Mouse (Mus musculus) midbrain, embryonic 11.5 days (tissue): Measurements from ENCODE around the gene Gnb5. TPM values are rescaled to one million over a fixed set of nuclear protein-coding genes. Genes with fewer than 3 reads are reported as not detected.

Source experiments
- ATAC-seq: fragments of 200-750 bp; cut with Nextera tagmentation; 2 replicates; pipeline ENCODE4 v1.8.0; 2017; ENCODE audit warnings: moderate TSS enrichment, moderate library complexity; ENCODE audit not compliant: low FRiP score
- DNase-seq: peaks from one replicate; pipeline ENCODE4 v3.0.0; 2015; ENCODE audit warnings: low spot score; ENCODE audit errors: missing footprints
- H3K27ac ChIP-seq: fragments of 300-500 bp; sonication (generic); 2 replicates; pipeline ENCODE4 v1.5.1; 2014; ENCODE audit warnings: low read depth, low read length
- H3K27me3 ChIP-seq: fragments of 300-500 bp; sonication (generic); 2 replicates; pipeline ENCODE4 v1.6.1; 2014; ENCODE audit warnings: mild to moderate bottlenecking, low read length, moderate library complexity, mixed read lengths; ENCODE audit not compliant: control insufficient read depth, insufficient read depth
- H3K36me3 ChIP-seq: fragments of 300-500 bp; sonication (generic); 2 replicates; pipeline ENCODE4 v1.6.1; 2014; ENCODE audit warnings: mild to moderate bottlenecking, low read length, moderate library complexity, mixed read lengths; ENCODE audit not compliant: control insufficient read depth, insufficient read depth
- H3K4me1 ChIP-seq: fragments of 300-500 bp; sonication (generic); 2 replicates; pipeline ENCODE4 v1.6.1; 2014; ENCODE audit warnings: low read length; ENCODE audit not compliant: control insufficient read depth, insufficient read depth
- H3K4me2 ChIP-seq: fragments of 300-500 bp; sonication (generic); 2 replicates; pipeline ENCODE4 v1.6.1; 2014; ENCODE audit warnings: mild to moderate bottlenecking, moderate library complexity
- H3K4me3 ChIP-seq: fragments of 300-500 bp; sonication (generic); 2 replicates; pipeline ENCODE4 v1.5.1; 2014; ENCODE audit warnings: low read depth, low read length
- H3K9ac ChIP-seq: fragments of 300-500 bp; sonication (generic); 2 replicates; pipeline ENCODE4 v1.6.1; 2014; ENCODE audit warnings: low read length
- H3K9me3 ChIP-seq: fragments of 300-500 bp; sonication (generic); 2 replicates; pipeline ENCODE4 v1.6.1; 2016; ENCODE audit warnings: low read length; ENCODE audit not compliant: control insufficient read depth
- WGBS: fragments of 180-500 bp; shearing (Covaris S2); extraction: QIAGEN DNeasy Blood & Tissue Kit; methylation state at CpG from one replicate; pipeline ENCODE4 v1.1.7; 2014; 5-methylcytosine and 5-hydroxymethylcytosine counted together
- polyA plus RNA-seq: library from polyadenylated mRNA; unstranded; fragments of >200 nt; fragmentation: Nextera tagmentation; extraction: Ambion mirVana; gene quantifications from 2 replicates; pipeline ENCODE4 v1.2.1, GENCODE M21; 2014

Gene Gnb5
- polyA plus RNA-seq, 1 experiment from 2014 or later, result 33.1 TPM

DNA sequence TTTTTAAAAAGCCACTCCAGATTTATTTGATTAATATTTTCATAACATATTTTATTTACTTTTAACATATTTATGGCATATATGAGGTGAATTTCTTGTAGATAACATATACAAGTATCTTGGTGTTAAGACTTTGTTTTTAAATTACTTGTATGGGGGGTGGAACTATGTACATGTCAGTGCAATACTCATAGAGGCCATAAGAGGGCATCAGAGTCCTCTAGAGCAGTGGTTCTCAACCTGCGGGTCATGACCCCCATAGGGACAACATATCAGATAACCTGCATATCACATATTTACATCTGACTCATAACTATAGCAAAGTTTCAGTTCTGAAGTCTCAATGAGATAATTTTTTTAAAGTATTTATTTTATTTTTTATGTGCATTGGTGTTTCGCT, 6.7 kb upstream of the Gnb5 start:
- DNase-seq (no peak), ATAC-seq (no peak)
- H3K36me3 ChIP-seq, result no peaks in the 10 kb centered on the region
- H3K4me2 ChIP-seq, result no peak overlapping the region
- WGBS, result 88% methylated on average over 2 of the region's 2 CpGs
- H3K27ac ChIP-seq, result no peak overlapping the region
- H3K9ac ChIP-seq, result no peak overlapping the region
- H3K4me1 ChIP-seq, result no peaks in the 10 kb centered on the region
- no peaks in the 10 kb centered on the region for H3K27me3 ChIP-seq
- H3K9me3 ChIP-seq, result no peaks in the 10 kb centered on the region
- H3K4me3 ChIP-seq, result no peak overlapping the region

DNA sequence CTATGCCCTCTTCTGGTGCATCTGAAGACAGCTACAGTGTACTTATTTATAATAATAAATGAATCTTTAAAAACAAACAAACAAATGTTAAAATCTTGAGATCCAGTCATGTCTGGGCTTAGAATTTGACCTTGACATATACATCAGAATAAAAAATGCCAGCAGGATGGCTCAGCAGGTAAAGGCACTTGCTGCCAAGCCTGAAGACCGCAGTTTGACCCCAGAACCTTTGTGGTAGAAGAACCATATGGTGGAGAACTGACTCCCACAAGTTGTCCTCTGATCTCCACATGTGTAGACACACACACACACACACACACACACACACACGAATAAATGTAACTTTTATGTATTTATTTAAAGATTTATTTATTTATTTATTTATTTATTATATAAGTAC, 3.1 kb upstream of the Gnb5 start:
- Histone ChIP-seq H3K9me3 (no peaks in the 10 kb centered on the region), H3K27ac (no peak overlapping the region), H3K4me2 (no peak overlapping the region), H3K4me1 (no peaks in the 10 kb centered on the region), H3K9ac (no peak overlapping the region), H3K36me3 (no peaks in the 10 kb centered on the region), H3K27me3 (no peaks in the 10 kb centered on the region), H3K4me3 (no peak overlapping the region)
- 78% methylated on average over 2 of the region's 2 CpGs for WGBS
- ATAC-seq (no peak), DNase-seq (no peak)

- no peaks in the 10 kb centered on the region for H3K36me3 ChIP-seq
- no peak overlapping the region for H3K9ac ChIP-seq
- H3K9me3 ChIP-seq, result no peaks in the 10 kb centered on the region
- 0 out of 2 replicates have a peak, but pooled peaks have one; percentile 44 for ATAC-seq
- no peak overlapping the region for H3K4me3 ChIP-seq
- no peaks in the 10 kb centered on the region for H3K27me3 ChIP-seq
- WGBS, result 32% methylated on average over 16 of the region's 16 CpGs
- no peak for DNase-seq
- H3K4me1 ChIP-seq, result no peaks in the 10 kb centered on the region
- peak overlapping the region; percentile 6; the same call in 1 of the 2 replicates for H3K4me2 ChIP-seq
- H3K27ac ChIP-seq, result no peak overlapping the region
Observed at GRCm38 (mm10) chr9:75303701-75304261, 2.3 kb upstream of the Gnb5 start.

GRCm38 (mm10) chr9:75304286-75304685, 1.8 kb upstream of the Gnb5 start:
- no peak overlapping the region for H3K9ac ChIP-seq
- WGBS, result 39% methylated on average over 7 of the region's 7 CpGs
- H3K36me3 ChIP-seq, result no peaks in the 10 kb centered on the region
- no peak overlapping the region for H3K4me2 ChIP-seq
- no peaks in the 10 kb centered on the region for H3K4me1 ChIP-seq
- no peak overlapping the region for H3K4me3 ChIP-seq
- no peaks in the 10 kb centered on the region for H3K27me3 ChIP-seq
- H3K9me3 ChIP-seq, result no peaks in the 10 kb centered on the region
- H3K27ac ChIP-seq, result no peak overlapping the region
- ATAC-seq (no peak), DNase-seq (no peak)

- H3K4me1 ChIP-seq, result no peaks in the 10 kb centered on the region
- no peaks in the 10 kb centered on the region for H3K9me3 ChIP-seq
- no peak for DNase-seq
- 91% methylated on average over 5 of the region's 5 CpGs for WGBS
- H3K4me3 ChIP-seq, result no peak overlapping the region
- no peaks in the 10 kb centered on the region for H3K36me3 ChIP-seq
- no peak overlapping the region for H3K9ac ChIP-seq
- H3K27me3 ChIP-seq, result no peaks in the 10 kb centered on the region
- no peak overlapping the region for H3K27ac ChIP-seq
- H3K4me2 ChIP-seq, result no peak overlapping the region
- no peak for ATAC-seq
Observed at GRCm38 (mm10) chr9:75307015-75307414, 927 bp downstream of the Gnb5 start.

- Histone ChIP-seq H3K4me2 (no peak overlapping the region), H3K4me3 (no peak overlapping the region), H3K27ac (no peak overlapping the region), H3K9me3 (no peaks in the 10 kb centered on the region), H3K36me3 (no peaks in the 10 kb centered on the region), H3K9ac (no peak overlapping the region), H3K4me1 (peaks cover 4% of the 10 kb centered on the region; the same call in 1 of the 2 replicates), H3K27me3 (no peaks in the 10 kb centered on the region)
- WGBS, result 61% methylated on average over 5 of the region's 5 CpGs
- no peak for DNase-seq
- no peak for ATAC-seq
Observed at GRCm38 (mm10) chr9:75308621-75309020, 2.5 kb downstream of the Gnb5 start.

DNA sequence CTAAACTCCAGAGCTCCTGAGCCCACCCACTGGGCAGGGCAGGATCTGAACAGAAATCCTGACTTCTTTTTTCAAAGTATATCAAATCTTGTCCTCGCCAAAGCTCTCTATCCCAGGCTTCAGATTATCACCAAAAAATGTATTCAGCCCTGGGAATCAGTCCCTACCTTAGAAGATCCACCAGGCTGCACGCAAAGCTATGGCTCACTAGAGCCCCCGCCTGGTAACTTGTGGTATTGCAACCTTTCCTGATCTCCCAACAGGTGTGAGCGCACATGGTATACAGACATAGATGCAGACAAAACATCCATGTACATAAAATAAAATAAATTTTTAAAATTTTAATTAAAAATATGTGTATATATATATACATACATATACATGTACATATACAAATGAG, 5.9 kb downstream of the Gnb5 start:
- ATAC-seq (no peak), DNase-seq (peak; percentile 99)
- Histone ChIP-seq H3K27me3 (no peaks in the 10 kb centered on the region), H3K9ac (no peak overlapping the region), H3K4me1 (peaks cover 12% of the 10 kb centered on the region), H3K27ac (no peak overlapping the region), H3K4me3 (no peak overlapping the region), H3K36me3 (no peaks in the 10 kb centered on the region), H3K9me3 (no peaks in the 10 kb centered on the region), H3K4me2 (no peak overlapping the region)
- 13% methylated on average over 4 of the region's 4 CpGs for WGBS

DNA sequence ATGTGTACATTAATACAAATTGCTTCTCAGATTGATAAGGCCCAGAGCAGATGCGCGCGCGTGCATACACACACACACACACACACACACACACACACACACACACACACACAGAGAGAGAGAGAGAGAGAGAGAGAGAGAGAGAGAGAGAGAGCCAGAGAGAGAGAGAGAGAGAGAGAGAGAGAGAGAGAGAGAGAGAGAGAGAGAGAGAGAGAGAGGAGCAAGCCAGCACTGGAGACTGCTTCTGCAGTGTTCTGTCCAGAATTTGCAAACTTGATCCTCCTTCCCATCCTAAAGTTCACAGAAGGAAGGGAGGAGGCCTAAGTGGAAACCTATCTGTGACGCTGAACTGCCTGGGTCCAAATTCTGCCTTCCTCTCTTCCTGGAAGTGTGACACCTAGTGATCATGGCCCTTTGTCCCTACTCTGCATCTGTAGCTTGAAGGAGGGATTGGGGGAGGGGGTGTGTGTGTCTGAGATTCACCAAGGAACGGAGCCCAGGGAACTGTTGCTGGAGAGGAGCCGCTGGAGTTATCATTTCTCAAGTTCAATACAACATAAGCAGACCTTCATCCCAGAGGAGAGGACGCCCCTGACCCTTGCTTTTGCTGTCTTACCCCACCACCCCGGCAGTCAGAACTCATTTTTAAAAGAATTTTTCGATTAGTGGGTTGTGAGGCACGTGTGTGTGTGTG, 7.2 kb downstream of the Gnb5 start:
- Histone ChIP-seq H3K9ac (peak overlapping the region; percentile 81; the same call in 1 of the 2 replicates), H3K27ac (no peak overlapping the region)

GRCm38 (mm10) chr9:75313832-75314516, 7.9 kb downstream of the Gnb5 start:
- Histone ChIP-seq H3K27ac (peak overlapping the region; percentile 63), H3K4me3 (peak overlapping the region; percentile 70), H3K27me3 (no peaks in the 10 kb centered on the region), H3K36me3 (no peaks in the 10 kb centered on the region), H3K9me3 (no peaks in the 10 kb centered on the region), H3K9ac (peak overlapping the region; percentile 81), H3K4me1 (peaks cover 12% of the 10 kb centered on the region), H3K4me2 (peak overlapping the region; percentile 92)
- DNase-seq (peak; percentile 98), ATAC-seq (peak; percentile 89)
- under 1% methylated on average over 52 of the region's 52 CpGs for WGBS

More for the DNA sequence above, 7.2 kb downstream of the Gnb5 start:
- Histone ChIP-seq H3K4me3 (peak overlapping the region; percentile 70), H3K4me2 (peak overlapping the region; percentile 92), H3K27me3 (no peaks in the 10 kb centered on the region), H3K9me3 (no peaks in the 10 kb centered on the region), H3K36me3 (no peaks in the 10 kb centered on the region), H3K4me1 (peaks cover 12% of the 10 kb centered on the region)
- DNase-seq, result peak; percentile 94
- ATAC-seq, result no peak; the same call in 1 of the 2 replicates
- WGBS, result 35% methylated on average over 11 of the region's 11 CpGs
